Mouse (Mus musculus) intestine, embryonic 14.5 days (tissue): ENCODE measurements at regions not wholly inside any gene's neighbourhood (a gene's known extent, or its start where the extent isn't known, plus 50 kb on each side); places are given as distances from the start of the nearest gene placed in this dataset.

ENCODE experiments used
- ATAC-seq: fragments of 200-750 bp; cut with Nextera tagmentation; replicated peaks from 2 replicates; pipeline ENCODE4 v1.8.0; 2017; ENCODE audit warnings: low read depth, moderate number of reproducible peaks, moderate TSS enrichment, moderate library complexity; ENCODE audit not compliant: low FRiP score, low TSS enrichment
- DNase-seq: peaks from one replicate; pipeline ENCODE4 v3.0.0-alpha.2; 2018; ENCODE audit warnings: low spot score
- H3K27ac ChIP-seq: fragments of 300-500 bp; sonication (generic); 2 replicates; pipeline ENCODE4 v1.5.1; 2014; ENCODE audit warnings: low read depth, mild to moderate bottlenecking, control low read depth
- H3K27me3 ChIP-seq: fragments of 300-500 bp; sonication (generic); replicated peaks from 2 replicates; pipeline ENCODE4 v1.6.1; 2014; ENCODE audit warnings: low read length, control low read depth; ENCODE audit not compliant: control insufficient read depth, insufficient read depth
- H3K36me3 ChIP-seq: fragments of 300-500 bp; sonication (generic); 2 replicates; pipeline ENCODE4 v1.6.1; 2014; ENCODE audit warnings: low read length, control low read depth; ENCODE audit not compliant: control insufficient read depth, insufficient read depth
- H3K4me1 ChIP-seq: fragments of 300-500 bp; sonication (generic); replicated peaks from 2 replicates; pipeline ENCODE4 v1.6.1; 2014; ENCODE audit warnings: low read length, control low read depth, mixed read lengths; ENCODE audit not compliant: control insufficient read depth, insufficient read depth
- H3K4me2 ChIP-seq: fragments of 300-500 bp; sonication (generic); 2 replicates; pipeline ENCODE4 v1.6.1; 2014; ENCODE audit warnings: low read length
- H3K4me3 ChIP-seq: fragments of 300-500 bp; sonication (generic); 2 replicates; pipeline ENCODE4 v1.5.1; 2014; ENCODE audit warnings: low read depth, low read length, control low read depth, mixed read lengths
- H3K9ac ChIP-seq: fragments of 300-500 bp; sonication (generic); 2 replicates; pipeline ENCODE4 v1.6.1; 2014; ENCODE audit warnings: mild to moderate bottlenecking, low read length
- H3K9me3 ChIP-seq: fragments of 300-500 bp; sonication (generic); 2 replicates; pipeline ENCODE4 v1.6.1; 2016; ENCODE audit warnings: low read length, control low read depth; ENCODE audit not compliant: control insufficient read depth
- WGBS: fragments of 180-500 bp; shearing (Covaris S2); extraction: QIAGEN DNeasy Blood & Tissue Kit; methylation state at CpG from one replicate; pipeline ENCODE4 v1.1.7; 2014; 5-methylcytosine and 5-hydroxymethylcytosine counted together

GRCm38 (mm10) chr9:88268811-88269210 is 58.2 kb upstream of the Nt5e start:
- H3K27ac ChIP-seq: no peak overlapping the region
- WGBS: 77% methylated on average over 2 of the region's 2 CpGs
- ATAC-seq: no peak

DNA sequence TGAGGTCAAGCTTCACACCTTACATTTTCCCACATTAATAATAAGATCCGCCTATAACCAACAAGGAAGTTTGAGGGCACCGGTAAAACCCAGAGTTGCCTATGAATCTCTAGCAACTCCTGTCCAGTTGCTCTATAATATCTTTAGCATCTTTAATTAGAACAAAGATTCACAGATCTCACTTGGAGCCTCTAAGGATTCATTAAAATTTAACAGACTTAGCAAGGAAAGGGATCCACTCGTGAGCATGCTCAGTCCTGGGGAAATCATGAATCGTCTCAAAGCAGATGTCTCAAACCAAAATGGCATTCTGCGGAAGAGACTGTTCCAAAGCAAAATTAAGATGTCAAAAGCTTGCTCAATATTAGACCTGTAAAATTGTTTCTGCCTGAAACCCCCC is 57.8 kb upstream of the Nt5e start:
- WGBS: 90% methylated on average over 5 of the region's 5 CpGs
- Histone ChIP-seq H3K27ac (no peak overlapping the region), H3K4me1 (0 out of 2 replicates have a peak, but pooled peaks cover 3% of the 10 kb centered on the region), H3K9me3 (no peaks in the 10 kb centered on the region), H3K9ac (no peak overlapping the region), H3K4me3 (no peak overlapping the region), H3K36me3 (no peaks in the 10 kb centered on the region), H3K27me3 (no peaks in the 10 kb centered on the region), H3K4me2 (no peak overlapping the region)
- DNase-seq (no peak), ATAC-seq (no peak)

More at GRCm38 (mm10) chr9:88268811-88269210, 58.2 kb upstream of the Nt5e start:
- H3K9ac ChIP-seq: no peak overlapping the region
- H3K9me3 ChIP-seq: no peaks in the 10 kb centered on the region
- no peak overlapping the region for H3K4me3 ChIP-seq
- no peak for DNase-seq
- H3K36me3 ChIP-seq: no peaks in the 10 kb centered on the region
- no peak overlapping the region for H3K4me2 ChIP-seq
- no peaks in the 10 kb centered on the region for H3K27me3 ChIP-seq
- 0 out of 2 replicates have a peak, but pooled peaks cover under 1% of the 10 kb centered on the region for H3K4me1 ChIP-seq

- WGBS: 50% methylated on average over 1 of the region's 1 CpGs
- ATAC-seq (no peak), DNase-seq (no peak)
- H3K27me3 ChIP-seq: no peaks in the 10 kb centered on the region
- H3K36me3 ChIP-seq: no peaks in the 10 kb centered on the region
- H3K9me3 ChIP-seq: no peaks in the 10 kb centered on the region
- H3K4me2 ChIP-seq: no peak overlapping the region
- no peak overlapping the region for H3K9ac ChIP-seq
- no peak overlapping the region for H3K27ac ChIP-seq
- H3K4me3 ChIP-seq: no peak overlapping the region
- peaks cover 3% of the 10 kb centered on the region; the same call in 1 of the 2 replicates for H3K4me1 ChIP-seq
Measured at GRCm38 (mm10) chr9:88270836-88271235, 56.2 kb upstream of the Nt5e start.

- H3K9me3 ChIP-seq: no peaks in the 10 kb centered on the region
- 72% methylated on average over 4 of the region's 4 CpGs for WGBS
- no peak overlapping the region for H3K4me3 ChIP-seq
- H3K36me3 ChIP-seq: no peaks in the 10 kb centered on the region
- ATAC-seq (no peak), DNase-seq (no peak)
- no peaks in the 10 kb centered on the region for H3K27me3 ChIP-seq
- no peak overlapping the region for H3K4me2 ChIP-seq
- H3K9ac ChIP-seq: no peak overlapping the region
- peaks cover 3% of the 10 kb centered on the region; the same call in 1 of the 2 replicates for H3K4me1 ChIP-seq
- no peak overlapping the region for H3K27ac ChIP-seq
Measured at GRCm38 (mm10) chr9:88273304-88273703, 53.7 kb upstream of the Nt5e start.

DNA sequence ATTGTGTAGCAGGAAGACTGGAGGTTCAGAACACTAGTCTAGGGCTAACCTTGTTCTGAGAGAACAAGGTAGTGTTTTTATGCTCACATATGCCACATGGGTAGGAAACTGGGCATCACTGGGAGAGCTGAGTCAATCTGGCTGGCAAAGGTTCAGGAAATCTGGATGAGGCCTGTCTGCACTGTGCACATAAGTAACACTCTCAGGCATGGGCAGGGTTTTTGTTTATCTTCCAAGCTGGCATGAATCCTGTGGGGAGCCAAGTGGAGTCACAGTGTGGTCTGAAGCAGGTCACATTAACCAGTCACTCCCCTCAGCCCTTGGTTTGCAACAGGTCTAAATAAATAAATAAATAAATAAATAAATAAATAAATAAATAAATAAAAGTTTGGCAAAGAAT is 53.0 kb upstream of the Nt5e start:
- no peak for DNase-seq
- Histone ChIP-seq H3K9me3 (no peaks in the 10 kb centered on the region), H3K9ac (no peak overlapping the region), H3K36me3 (no peaks in the 10 kb centered on the region), H3K27me3 (no peaks in the 10 kb centered on the region), H3K4me1 (peaks cover 3% of the 10 kb centered on the region; the same call in 1 of the 2 replicates), H3K4me3 (no peak overlapping the region), H3K4me2 (no peak overlapping the region), H3K27ac (no peak overlapping the region)
- ATAC-seq: 0 out of 2 replicates have a peak, but pooled peaks have one; percentile 56

DNA sequence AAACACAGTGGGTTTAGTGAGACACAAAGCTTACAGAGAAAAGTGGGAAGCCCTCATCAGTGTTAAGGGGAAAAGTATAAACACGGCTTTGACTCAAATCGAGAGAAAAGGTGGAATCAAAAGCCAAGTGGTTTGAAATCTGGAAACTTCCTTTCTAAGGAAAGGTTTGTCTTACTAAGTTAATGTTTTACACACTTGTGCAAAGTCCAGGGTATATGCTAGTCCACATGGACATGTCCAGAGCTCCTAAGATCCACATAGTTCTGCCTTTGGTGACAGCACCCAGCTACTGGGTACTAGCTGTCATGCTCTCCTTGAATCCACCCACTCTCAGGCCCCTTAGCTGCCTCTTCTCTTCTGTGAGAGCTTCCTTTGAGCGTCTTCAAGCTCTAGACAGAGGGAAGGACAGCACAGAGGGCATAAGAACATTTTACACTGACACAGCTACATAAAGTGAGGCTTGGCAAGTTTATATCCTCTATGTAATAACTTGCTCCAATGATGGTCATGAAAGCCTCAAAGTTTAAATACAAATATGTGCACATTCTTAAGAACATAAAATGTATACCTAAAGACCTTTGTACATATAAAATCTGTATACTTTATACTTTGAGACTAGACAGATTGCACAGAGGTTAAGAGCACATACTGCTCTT is 52.2 kb upstream of the Nt5e start:
- no peaks in the 10 kb centered on the region for H3K36me3 ChIP-seq
- 32% methylated on average over 3 of the region's 3 CpGs for WGBS
- H3K4me1 ChIP-seq: peaks cover 3% of the 10 kb centered on the region; the same call in 1 of the 2 replicates
- no peaks in the 10 kb centered on the region for H3K9me3 ChIP-seq
- DNase-seq: no peak
- no peaks in the 10 kb centered on the region for H3K27me3 ChIP-seq
- H3K4me3 ChIP-seq: no peak overlapping the region
- no peak overlapping the region for H3K9ac ChIP-seq
- H3K27ac ChIP-seq: no peak overlapping the region
- no peak overlapping the region for H3K4me2 ChIP-seq
- ATAC-seq: no peak

DNA sequence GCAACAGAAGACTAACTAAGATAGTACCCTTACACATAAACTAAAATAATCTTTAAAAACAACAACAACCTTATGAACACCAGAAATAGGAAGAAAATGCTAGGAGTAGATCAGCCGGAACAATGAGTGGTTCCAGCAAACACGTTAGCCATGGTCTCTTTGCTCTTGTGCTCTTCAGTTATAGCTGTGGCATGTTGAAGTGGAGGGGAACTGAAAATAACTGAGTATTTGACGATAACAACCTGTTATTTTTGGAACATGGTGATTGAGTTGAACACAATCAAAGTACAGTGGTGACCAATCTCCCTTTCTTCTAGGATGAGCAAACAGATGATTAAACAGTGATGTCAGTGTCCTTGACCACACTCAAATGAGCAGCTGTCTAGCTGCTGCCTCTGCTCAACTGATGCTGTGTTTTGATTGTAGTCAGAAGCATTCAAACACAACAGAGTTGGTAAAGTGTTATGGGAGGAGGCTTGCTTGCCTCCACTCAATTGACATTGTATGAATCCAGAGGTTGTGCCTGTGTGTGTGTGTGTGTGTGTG is 50.9 kb upstream of the Nt5e start:
- Histone ChIP-seq H3K9ac (no peak overlapping the region), H3K27ac (no peak overlapping the region), H3K4me1 (peaks cover 3% of the 10 kb centered on the region; the same call in 1 of the 2 replicates), H3K36me3 (no peaks in the 10 kb centered on the region), H3K4me2 (no peak overlapping the region), H3K4me3 (no peak overlapping the region), H3K27me3 (no peaks in the 10 kb centered on the region), H3K9me3 (no peaks in the 10 kb centered on the region)
- ATAC-seq (no peak), DNase-seq (no peak)
- 86% methylated on average over 3 of the region's 3 CpGs for WGBS

DNA sequence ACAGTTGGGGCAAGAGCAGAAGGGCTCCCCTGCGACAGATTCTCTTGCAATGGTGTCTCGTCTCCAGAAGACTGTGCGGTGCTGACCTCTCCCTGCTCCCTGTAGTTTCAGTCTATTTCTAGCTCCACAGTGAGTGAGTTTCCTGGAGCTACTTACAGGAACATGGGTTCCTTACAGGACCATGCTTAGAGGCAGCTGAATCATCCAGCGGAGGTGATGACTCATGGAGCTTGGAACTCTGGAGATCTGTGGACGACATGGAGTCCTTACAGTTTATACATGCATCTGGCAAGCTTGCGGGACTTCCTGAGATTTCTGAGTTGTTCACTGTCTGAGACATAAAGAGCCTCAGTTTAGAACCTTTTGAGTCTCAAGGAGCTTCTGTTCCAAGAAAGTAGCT is 50.0 kb upstream of the Nt5e start:
- no peak overlapping the region for H3K27ac ChIP-seq
- H3K9ac ChIP-seq: no peak overlapping the region
- DNase-seq (no peak), ATAC-seq (no peak)
- H3K36me3 ChIP-seq: no peaks in the 10 kb centered on the region
- peaks cover 3% of the 10 kb centered on the region; the same call in 1 of the 2 replicates for H3K4me1 ChIP-seq
- H3K27me3 ChIP-seq: no peaks in the 10 kb centered on the region
- no peaks in the 10 kb centered on the region for H3K9me3 ChIP-seq
- no peak overlapping the region for H3K4me2 ChIP-seq
- H3K4me3 ChIP-seq: no peak overlapping the region
- WGBS: 83% methylated on average over 6 of the region's 6 CpGs
